Mouse (Mus musculus): ENCODE data around the gene 4930544D05Rik. TPM values are rescaled to one million over a fixed set of nuclear protein-coding genes. Genes with fewer than 3 reads are reported as not detected.

4930544D05Rik gene
- polyA plus RNA-seq, 1 experiment, result 0.10 TPM

DNA sequence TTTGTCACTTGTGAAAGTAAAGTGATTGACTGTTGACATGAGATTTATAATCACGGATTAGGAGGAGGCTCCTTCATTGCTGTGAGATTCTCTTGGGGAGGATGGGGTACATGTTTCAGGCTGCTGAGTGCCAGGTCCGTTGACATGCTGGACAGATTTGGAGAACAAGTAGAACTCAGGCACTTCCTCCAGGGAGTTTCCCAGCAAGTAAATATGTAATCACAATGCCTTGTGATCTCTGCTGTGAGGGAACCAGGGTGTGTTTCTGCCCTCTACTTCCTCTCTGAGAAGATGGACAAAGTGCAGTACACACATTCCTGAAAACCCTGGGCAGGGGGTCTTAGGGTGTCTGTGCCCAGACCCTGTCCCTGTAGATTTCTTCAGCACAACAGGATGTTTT, 20.0 kb upstream of the 4930544D05Rik start:
- Histone ChIP-seq H3K79me2 (ENCODE audit: control insufficient read depth, insufficient read depth) (peaks cover 7% of the 10 kb centered on the region), H3ac (ENCODE audit: control insufficient read depth, insufficient read length) (no peak overlapping the region), H3K27me3 (ENCODE audit: control insufficient read depth, insufficient read depth, insufficient read length) (no peaks in the 10 kb centered on the region), H3K4me2 (ENCODE audit: low read depth) (no peak overlapping the region), H3K4me3 (no peak overlapping the region), H3K36me3 (ENCODE audit: control insufficient read depth, insufficient read depth) (no peaks in the 10 kb centered on the region)
- TF ChIP-seq CEBPB (IDR thresholded peaks at IDR 0.05; ENCODE audit: insufficient read depth, poor library complexity, severe bottlenecking) (no peak), TCF12 (IDR thresholded peaks at IDR 0.05; ENCODE audit: insufficient read depth, poor library complexity, severe bottlenecking) (no peak), MAX (IDR thresholded peaks at IDR 0.05; ENCODE audit: low read depth) (no peak), MYOG (IDR thresholded peaks at IDR 0.05; ENCODE audit: control insufficient read depth in 1 of 3, insufficient read depth in 1 of 3, insufficient read length in 2 of 3, low read depth in 2 of 3) (no peak), MYOD1 (IDR thresholded peaks at IDR 0.05; ENCODE audit: control insufficient read depth in 1 of 3, insufficient read length in 2 of 3, low read depth in 2 of 3) (no peak), REST (IDR thresholded peaks at IDR 0.05; ENCODE audit: insufficient read depth, insufficient read length) (no peak), POLR2A (IDR thresholded peaks at IDR 0.05; ENCODE audit: insufficient read length, low read depth) (no peak), POLR2AphosphoS2 (IDR thresholded peaks at IDR 0.05; ENCODE audit: insufficient read length, low read depth) (no peak), TCF3 (IDR thresholded peaks at IDR 0.05; ENCODE audit: insufficient read length, low read depth) (no peak), SRF (IDR thresholded peaks at IDR 0.05; ENCODE audit: control insufficient read depth, insufficient read length, low read depth) (no peak), USF1 (IDR thresholded peaks at IDR 0.05; ENCODE audit: low read depth) (no peak), E2F4 (IDR thresholded peaks at IDR 0.05; ENCODE audit: insufficient read depth) (no peak)

DNA sequence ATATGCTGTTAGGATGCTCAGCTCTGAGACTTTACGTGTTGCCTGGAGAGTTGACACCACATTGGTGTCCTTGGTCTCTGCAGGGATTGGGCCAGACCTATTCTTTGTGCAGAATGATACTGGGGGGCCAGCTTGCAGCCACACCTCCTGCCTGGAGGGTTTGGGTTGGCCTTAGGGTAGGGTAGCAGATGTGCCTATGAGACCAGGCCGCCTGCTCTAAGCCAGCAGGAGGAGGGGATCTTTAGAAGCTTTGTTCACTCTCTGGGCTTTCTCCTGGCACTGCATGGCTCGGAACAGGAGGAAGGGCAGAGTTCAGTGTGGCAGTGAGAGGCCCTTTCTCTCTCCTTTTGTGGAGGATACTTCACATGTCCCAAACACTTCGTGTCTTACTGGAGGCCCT, 19.6 kb upstream of the 4930544D05Rik start:
- Histone ChIP-seq H3K79me2 (ENCODE audit: control insufficient read depth, insufficient read depth) (peaks cover 2% of the 10 kb centered on the region), H3K4me3 (no peak overlapping the region), H3K27me3 (ENCODE audit: control insufficient read depth, insufficient read depth, insufficient read length) (no peaks in the 10 kb centered on the region), H3ac (ENCODE audit: control insufficient read depth, insufficient read length) (no peak overlapping the region), H3K36me3 (ENCODE audit: control insufficient read depth, insufficient read depth) (no peaks in the 10 kb centered on the region), H3K4me2 (ENCODE audit: low read depth) (no peak overlapping the region)
- no peak for TF ChIP-seq TCF3 (IDR thresholded peaks at IDR 0.05; ENCODE audit: insufficient read length, low read depth)
- TF ChIP-seq E2F4 (IDR thresholded peaks at IDR 0.05; ENCODE audit: insufficient read depth), result no peak
- TF ChIP-seq MYOD1 (IDR thresholded peaks at IDR 0.05; ENCODE audit: control insufficient read depth in 1 of 3, insufficient read length in 2 of 3, low read depth in 2 of 3), result no peak
- TF ChIP-seq REST (IDR thresholded peaks at IDR 0.05; ENCODE audit: insufficient read depth, insufficient read length), result no peak
- TF ChIP-seq POLR2AphosphoS2 (IDR thresholded peaks at IDR 0.05; ENCODE audit: insufficient read length, low read depth), result no peak
- no peak for TF ChIP-seq SRF (IDR thresholded peaks at IDR 0.05; ENCODE audit: control insufficient read depth, insufficient read length, low read depth)
- no peak for TF ChIP-seq POLR2A (IDR thresholded peaks at IDR 0.05; ENCODE audit: insufficient read length, low read depth)
- no peak for TF ChIP-seq USF1 (IDR thresholded peaks at IDR 0.05; ENCODE audit: low read depth)
- TF ChIP-seq TCF12 (IDR thresholded peaks at IDR 0.05; ENCODE audit: insufficient read depth, poor library complexity, severe bottlenecking), result no peak
- no peak for TF ChIP-seq MYOG (IDR thresholded peaks at IDR 0.05; ENCODE audit: control insufficient read depth in 1 of 3, insufficient read depth in 1 of 3, insufficient read length in 2 of 3, low read depth in 2 of 3)
- no peak for TF ChIP-seq MAX (IDR thresholded peaks at IDR 0.05; ENCODE audit: low read depth)
- TF ChIP-seq CEBPB (IDR thresholded peaks at IDR 0.05; ENCODE audit: insufficient read depth, poor library complexity, severe bottlenecking), result no peak

DNA sequence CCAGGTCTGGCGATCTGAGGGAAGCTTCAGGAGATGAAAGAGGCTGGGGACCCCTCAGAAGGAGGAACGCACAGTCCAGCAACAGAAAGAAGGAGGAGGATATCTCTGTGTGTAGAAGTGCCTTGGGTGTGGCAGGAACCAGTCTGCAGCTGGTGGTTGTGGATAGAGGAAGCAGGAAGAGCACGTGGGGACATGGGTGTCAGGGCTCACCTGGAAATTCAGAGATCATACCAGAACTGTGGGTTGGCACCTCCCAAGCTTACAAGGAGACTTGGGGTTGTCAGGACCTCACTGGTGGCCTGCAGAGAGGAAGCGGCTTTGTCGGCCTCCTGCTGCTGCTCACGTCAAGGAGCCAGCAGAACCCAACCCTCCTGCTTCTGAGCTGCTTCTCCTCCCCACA, 18.3 kb upstream of the 4930544D05Rik start:
- H3ac ChIP-seq (ENCODE audit: control insufficient read depth, insufficient read length), result no peak overlapping the region
- no peaks in the 10 kb centered on the region for H3K27me3 ChIP-seq (ENCODE audit: control insufficient read depth, insufficient read depth, insufficient read length)
- H3K36me3 ChIP-seq (ENCODE audit: control insufficient read depth, insufficient read depth), result peaks cover 4% of the 10 kb centered on the region
- no peak overlapping the region for H3K4me2 ChIP-seq (ENCODE audit: low read depth)
- H3K4me3 ChIP-seq, result no peak overlapping the region
- no peaks in the 10 kb centered on the region for H3K79me2 ChIP-seq (ENCODE audit: control insufficient read depth, insufficient read depth)
- TF ChIP-seq MYOG (IDR thresholded peaks at IDR 0.05; ENCODE audit: control insufficient read depth in 1 of 3, insufficient read depth in 1 of 3, insufficient read length in 2 of 3, low read depth in 2 of 3), result no peak
- TF ChIP-seq USF1 (IDR thresholded peaks at IDR 0.05; ENCODE audit: low read depth), result no peak
- no peak for TF ChIP-seq CEBPB (IDR thresholded peaks at IDR 0.05; ENCODE audit: insufficient read depth, poor library complexity, severe bottlenecking)
- no peak for TF ChIP-seq SRF (IDR thresholded peaks at IDR 0.05; ENCODE audit: control insufficient read depth, insufficient read length, low read depth)
- TF ChIP-seq E2F4 (IDR thresholded peaks at IDR 0.05; ENCODE audit: insufficient read depth), result no peak
- no peak for TF ChIP-seq POLR2A (IDR thresholded peaks at IDR 0.05; ENCODE audit: insufficient read length, low read depth)
- TF ChIP-seq POLR2AphosphoS2 (IDR thresholded peaks at IDR 0.05; ENCODE audit: insufficient read length, low read depth), result no peak
- TF ChIP-seq MAX (IDR thresholded peaks at IDR 0.05; ENCODE audit: low read depth), result no peak
- TF ChIP-seq TCF3 (IDR thresholded peaks at IDR 0.05; ENCODE audit: insufficient read length, low read depth), result no peak
- TF ChIP-seq MYOD1 (IDR thresholded peaks at IDR 0.05; ENCODE audit: control insufficient read depth in 1 of 3, insufficient read length in 2 of 3, low read depth in 2 of 3), result no peak
- TF ChIP-seq TCF12 (IDR thresholded peaks at IDR 0.05; ENCODE audit: insufficient read depth, poor library complexity, severe bottlenecking), result no peak
- TF ChIP-seq REST (IDR thresholded peaks at IDR 0.05; ENCODE audit: insufficient read depth, insufficient read length), result no peak

DNA sequence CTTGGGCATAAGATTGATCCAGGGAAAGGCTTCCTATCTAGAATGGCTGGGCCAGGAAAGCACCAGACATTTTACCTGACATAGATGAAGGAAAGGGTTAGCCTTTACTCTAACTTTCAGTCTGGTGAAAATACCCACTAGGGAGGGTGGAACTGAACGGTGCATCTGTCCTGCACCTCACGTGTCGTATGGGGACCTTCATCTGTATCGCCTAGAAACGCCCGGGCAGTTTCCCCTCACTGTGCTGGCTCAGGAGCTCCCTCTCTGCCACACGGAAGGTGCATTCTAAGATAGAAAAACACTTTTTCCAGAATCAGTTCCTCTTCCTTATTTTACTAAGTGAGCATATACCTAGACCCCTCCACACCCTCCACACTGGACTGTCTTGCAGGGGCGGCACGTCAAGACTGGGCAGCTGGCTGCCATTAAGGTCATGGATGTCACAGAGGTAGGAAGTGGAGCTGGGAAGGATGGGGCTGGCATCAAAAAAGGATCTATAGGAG, 17.1 kb upstream of the 4930544D05Rik start:
- Histone ChIP-seq H3K27me3 (ENCODE audit: control insufficient read depth, insufficient read depth, insufficient read length) (no peaks in the 10 kb centered on the region), H3K79me2 (ENCODE audit: control insufficient read depth, insufficient read depth) (no peaks in the 10 kb centered on the region), H3K36me3 (ENCODE audit: control insufficient read depth, insufficient read depth) (peaks cover 4% of the 10 kb centered on the region), H3K4me3 (no peak overlapping the region), H3K4me2 (ENCODE audit: low read depth) (no peak overlapping the region), H3ac (ENCODE audit: control insufficient read depth, insufficient read length) (no peak overlapping the region)
- TF ChIP-seq TCF3 (IDR thresholded peaks at IDR 0.05; ENCODE audit: insufficient read length, low read depth) (no peak), TCF12 (IDR thresholded peaks at IDR 0.05; ENCODE audit: insufficient read depth, poor library complexity, severe bottlenecking) (no peak), MYOD1 (IDR thresholded peaks at IDR 0.05; ENCODE audit: control insufficient read depth in 1 of 3, insufficient read length in 2 of 3, low read depth in 2 of 3) (no peak), USF1 (IDR thresholded peaks at IDR 0.05; ENCODE audit: low read depth) (no peak), MAX (IDR thresholded peaks at IDR 0.05; ENCODE audit: low read depth) (no peak), REST (IDR thresholded peaks at IDR 0.05; ENCODE audit: insufficient read depth, insufficient read length) (no peak), E2F4 (IDR thresholded peaks at IDR 0.05; ENCODE audit: insufficient read depth) (no peak), MYOG (IDR thresholded peaks at IDR 0.05; ENCODE audit: control insufficient read depth in 1 of 3, insufficient read depth in 1 of 3, insufficient read length in 2 of 3, low read depth in 2 of 3) (no peak), POLR2A (IDR thresholded peaks at IDR 0.05; ENCODE audit: insufficient read length, low read depth) (no peak), POLR2AphosphoS2 (IDR thresholded peaks at IDR 0.05; ENCODE audit: insufficient read length, low read depth) (no peak), SRF (IDR thresholded peaks at IDR 0.05; ENCODE audit: control insufficient read depth, insufficient read length, low read depth) (no peak), CEBPB (IDR thresholded peaks at IDR 0.05; ENCODE audit: insufficient read depth, poor library complexity, severe bottlenecking) (no peak)

Data from myocyte (in vitro differentiated cells).